9 mouse cellular contexts compared by ENCODE assay signal in genomic region chr9:96887954-96888353, GRCm38 (mm10). TPM values are rescaled to one million over a fixed set of nuclear protein-coding genes. Genes with fewer than 3 reads are reported as not detected.
DNase-seq lines count a peak whose midpoint lies in the region; ATAC-seq lines count a peak whose summit lies in the region.
"Had no signal": no experiment of that assay in that cellular context is flagged by ENCODE, and none has a peak within 500 bp of the region (broad histone marks: within the 10 kb centered on the region; RNA-seq: fewer than 3 reads in every experiment).

No protein-coding gene starts in this region.

- no peaks in the 10 kb centered on the region for H3K9me3 ChIP-seq in kidney, embryonic 14.5 days (ENCODE audit: control insufficient read depth, low read length)
- no peaks in the 10 kb centered on the region for H3K9me3 ChIP-seq in hindbrain, embryonic 16.5 days (ENCODE audit: control insufficient read depth, low read length)
- no peaks in the 10 kb centered on the region for H3K9me3 ChIP-seq in neural tube, embryonic 14.5 days (ENCODE audit: control insufficient read depth, low read length)

- H3K4me2 ChIP-seq in kidney, embryonic 14.5 days (replicated peaks; ENCODE audit: low read depth, low read length), result no peak overlapping the region
- peak overlapping the region; percentile 70 for H3K4me2 ChIP-seq in hindbrain, embryonic 16.5 days (ENCODE audit: low read length)
- peak overlapping the region; percentile 88 for H3K4me2 ChIP-seq in neural tube, embryonic 14.5 days (ENCODE audit: low read depth, low read length)

- peaks cover 4% of the 10 kb centered on the region; the same call in 1 of the 2 replicates for H3K4me1 ChIP-seq in kidney, embryonic 14.5 days (ENCODE audit: control insufficient read depth, insufficient read depth, low read length)
- peaks cover 29% of the 10 kb centered on the region for H3K4me1 ChIP-seq in hindbrain, embryonic 16.5 days (ENCODE audit: control insufficient read depth, insufficient read depth, low read depth, low read length)
- H3K4me1 ChIP-seq in neural tube, embryonic 14.5 days (ENCODE audit: control insufficient read depth, insufficient read depth, low read length), result peaks cover 37% of the 10 kb centered on the region

- peaks cover 16% of the 10 kb centered on the region; the same call in 1 of the 2 replicates for H3K27me3 ChIP-seq in kidney, embryonic 14.5 days (ENCODE audit: control insufficient read depth, insufficient read depth, low read length)
- H3K27me3 ChIP-seq in hindbrain, embryonic 16.5 days (replicated peaks; ENCODE audit: control insufficient read depth, insufficient read depth, low read length), result no peaks in the 10 kb centered on the region
- no peaks in the 10 kb centered on the region for H3K27me3 ChIP-seq in neural tube, embryonic 14.5 days (ENCODE audit: control insufficient read depth, insufficient read depth, low read length)

- WGBS in kidney, embryonic 14.5 days, result 13% methylated on average over 6 of the region's 6 CpGs
- WGBS in hindbrain, embryonic 16.5 days, result 8% methylated on average over 6 of the region's 6 CpGs
- 5% methylated on average over 6 of the region's 6 CpGs for WGBS in neural tube, embryonic 14.5 days

- ATAC-seq in kidney, embryonic 14.5 days (ENCODE audit: low FRiP score, low TSS enrichment), result no peak
- peak; percentile 38; the same call in 1 of the 2 replicates for ATAC-seq in hindbrain, embryonic 16.5 days
- ATAC-seq in neural tube, embryonic 14.5 days (ENCODE audit: low read depth), result peak; percentile 22

- H3K4me3 ChIP-seq in kidney, embryonic 14.5 days (ENCODE audit: low read length), result peak overlapping the region; percentile 49
- H3K4me3 ChIP-seq in hindbrain, embryonic 16.5 days (ENCODE audit: low read length), result peak overlapping the region; percentile 64
- peak overlapping the region; percentile 60 for H3K4me3 ChIP-seq in neural tube, embryonic 14.5 days (ENCODE audit: low read depth, low read length)

- DNase-seq in kidney, postnatal 10 days, result no peak
- DNase-seq in cerebellum, postnatal 36 days, result peak; percentile 66
- no peak for DNase-seq in adrenal gland, postnatal 10 days
- DNase-seq in layer of hippocampus, adult 8-10 months (ENCODE audit: low spot score in 2 of 2), result no peak
- DNase-seq in gastrocnemius, postnatal 25 days, result no peak

- H3K36me3 ChIP-seq in kidney, embryonic 14.5 days (ENCODE audit: control insufficient read depth, insufficient read depth, low read length), result no peaks in the 10 kb centered on the region
- no peaks in the 10 kb centered on the region for H3K36me3 ChIP-seq in hindbrain, embryonic 16.5 days (ENCODE audit: control insufficient read depth, insufficient read depth, low read length)
- no peaks in the 10 kb centered on the region for H3K36me3 ChIP-seq in neural tube, embryonic 14.5 days (ENCODE audit: control insufficient read depth, insufficient read depth, low read length)

- H3K27ac ChIP-seq in kidney, embryonic 14.5 days (ENCODE audit: low read depth, low read length), result no peak overlapping the region
- H3K27ac ChIP-seq in hindbrain, embryonic 16.5 days (ENCODE audit: low read depth, low read length), result no peak overlapping the region
- H3K27ac ChIP-seq in neural tube, embryonic 14.5 days (ENCODE audit: low read depth, low read length), result no peak overlapping the region
- H3K27ac ChIP-seq: liver, embryonic 14.5 days had no signal

- peak overlapping the region; percentile 76; the same call in 1 of the 2 replicates for H3K9ac ChIP-seq in kidney, embryonic 14.5 days (ENCODE audit: low read depth, low read length)
- no peak overlapping the region for H3K9ac ChIP-seq in hindbrain, embryonic 16.5 days (ENCODE audit: low read depth, low read length)
- no peak overlapping the region for H3K9ac ChIP-seq in neural tube, embryonic 14.5 days (replicated peaks; ENCODE audit: low read depth, low read length)
- H3K9ac ChIP-seq: liver, embryonic 14.5 days had no signal

RNA-seq across cellular contexts. Expression of gene Pxylp1, which starts 4.5 kb away (rescaled TPM):
- 10.6 and 19.3 TPM in 2 replicates for polyA plus RNA-seq in kidney, embryonic 14.5 days (2014; fragmentation: Nextera tagmentation; extraction: Ambion mirVana)
- polyA plus RNA-seq in hindbrain, embryonic 16.5 days (2015; fragmentation: Nextera tagmentation; extraction: Ambion mirVana), result 30.7 and 37.6 TPM in 2 replicates
- 29.5 and 30.3 TPM in 2 replicates for polyA plus RNA-seq in neural tube, embryonic 14.5 days (2014; fragmentation: Nextera tagmentation; extraction: Ambion mirVana)
- 10 to 100 TPM in 1 of 2 experiments, 1 to 10 TPM in 1; 8.8 to 11.0 TPM for total RNA-seq in adrenal gland, postnatal 10 days (2021)
- 10 to 100 TPM; 15.2 to 22.6 (median 20.5) TPM for total RNA-seq in layer of hippocampus, adult 8-10 months (2022)
- total RNA-seq in gastrocnemius, postnatal 25 days (2021), result 1 to 10 TPM; 1.7 to 1.8 TPM

Comparison
In these comparisons a context has a peak if more than half of its experiments do, and no peak if none do; other contexts are left out.
1. DNase-seq: peak in cerebellum, postnatal 36 days (2 of 2); none in kidney, postnatal 10 days (single experiment), adrenal gland, postnatal 10 days (single experiment), layer of hippocampus, adult 8-10 months (0 of 2) and gastrocnemius, postnatal 25 days (single experiment).
2. Peak in every context shown above with its lines, with median percentiles within 50 percentile points of each other: H3K4me3 ChIP-seq.